Mouse (Mus musculus) neural tube, embryonic 11.5 days (tissue): ENCODE results near the gene Dlg1. TPM values are rescaled to one million over a fixed set of nuclear protein-coding genes. Genes with fewer than 3 reads are reported as not detected.

Experiments
- ATAC-seq: fragments of 200-750 bp; cut with Nextera tagmentation; 2 replicates; pipeline ENCODE4 v1.8.0; 2017; ENCODE audit warnings: moderate number of reproducible peaks, mild to moderate bottlenecking, moderate TSS enrichment, moderate library complexity; ENCODE audit not compliant: insufficient read depth, low FRiP score, low TSS enrichment
- DNase-seq: peaks from one replicate; pipeline ENCODE4 v3.0.0-alpha.2; 2015; ENCODE audit warnings: low spot score
- H3K27ac ChIP-seq: fragments of 300-500 bp; sonication (generic); 2 replicates; pipeline ENCODE4 v1.5.1; 2014; ENCODE audit warnings: low read depth, mild to moderate bottlenecking, low read length
- H3K27me3 ChIP-seq: fragments of 300-500 bp; sonication (generic); 2 replicates; pipeline ENCODE4 v1.6.1; 2014; ENCODE audit warnings: mild to moderate bottlenecking, low read length, mixed read lengths; ENCODE audit not compliant: control insufficient read depth, insufficient read depth
- H3K36me3 ChIP-seq: fragments of 300-500 bp; sonication (generic); 2 replicates; pipeline ENCODE4 v1.6.1; 2014; ENCODE audit warnings: mild to moderate bottlenecking, low read length, moderate library complexity, mixed read lengths; ENCODE audit not compliant: control insufficient read depth, insufficient read depth
- H3K4me1 ChIP-seq: fragments of 300-500 bp; sonication (generic); 2 replicates; pipeline ENCODE4 v1.6.1; 2014; ENCODE audit warnings: low read length, mixed read lengths; ENCODE audit not compliant: control insufficient read depth, insufficient read depth
- H3K4me2 ChIP-seq: fragments of 300-500 bp; sonication (generic); 2 replicates; pipeline ENCODE4 v1.6.1; 2014; ENCODE audit warnings: low read depth, mild to moderate bottlenecking, moderate library complexity
- H3K4me3 ChIP-seq: fragments of 300-500 bp; sonication (generic); 2 replicates; pipeline ENCODE4 v1.5.1; 2014; ENCODE audit warnings: low read depth, low read length
- H3K9ac ChIP-seq: fragments of 300-500 bp; sonication (generic); 2 replicates; pipeline ENCODE4 v1.6.1; 2014; ENCODE audit warnings: mild to moderate bottlenecking, low read length
- H3K9me3 ChIP-seq: fragments of 300-500 bp; sonication (generic); 2 replicates; pipeline ENCODE4 v1.6.1; 2016; ENCODE audit warnings: low read length; ENCODE audit not compliant: control insufficient read depth
- WGBS: fragments of 180-500 bp; shearing (Covaris S2); extraction: QIAGEN DNeasy Blood & Tissue Kit; methylation state at CpG from one replicate; pipeline ENCODE4 v1.1.7; 2014; 5-methylcytosine and 5-hydroxymethylcytosine counted together
- polyA plus RNA-seq: library from polyadenylated mRNA; unstranded; fragments of >200 nt; fragmentation: Nextera tagmentation; extraction: Ambion mirVana; gene quantifications from 2 replicates; pipeline ENCODE4 v1.2.1, GENCODE M21; 2014

The Dlg1 gene
- polyA plus RNA-seq, 1 experiment from 2014 or later = 23.8 TPM

DNA sequence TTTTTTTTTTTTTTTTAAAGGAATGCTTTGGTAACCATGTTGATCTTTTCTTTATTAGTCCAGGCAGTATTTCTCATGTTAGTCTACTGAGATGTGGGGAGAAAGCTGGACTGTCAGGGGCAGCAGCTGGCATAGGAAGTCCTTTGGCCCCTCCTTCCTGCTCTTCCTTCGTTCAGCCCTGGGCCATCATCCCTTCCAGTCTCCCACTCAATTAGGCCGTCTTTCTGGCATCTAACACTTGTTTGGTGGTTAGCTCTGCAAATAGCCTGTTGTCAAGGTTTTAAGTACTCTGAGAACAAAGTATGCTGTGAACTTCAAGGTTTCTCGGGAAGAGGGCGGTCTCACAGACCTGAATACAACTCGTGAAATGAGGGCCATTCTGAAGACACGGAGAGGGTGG is 12.5 kb upstream of the Dlg1 start:
- H3K27ac ChIP-seq = no peak overlapping the region
- WGBS = 16% methylated on average over 6 of the region's 6 CpGs
- no peak for ATAC-seq
- no peak overlapping the region for H3K9ac ChIP-seq
- no peaks in the 10 kb centered on the region for H3K4me1 ChIP-seq
- no peaks in the 10 kb centered on the region for H3K27me3 ChIP-seq
- no peak overlapping the region for H3K4me2 ChIP-seq
- H3K36me3 ChIP-seq = no peaks in the 10 kb centered on the region
- H3K9me3 ChIP-seq = no peaks in the 10 kb centered on the region
- no peak for DNase-seq
- no peak overlapping the region for H3K4me3 ChIP-seq

GRCm38 (mm10) chr16:31651541-31651940 is 11.7 kb upstream of the Dlg1 start:
- no peak overlapping the region for H3K9ac ChIP-seq
- no peaks in the 10 kb centered on the region for H3K9me3 ChIP-seq
- DNase-seq = no peak
- no peaks in the 10 kb centered on the region for H3K4me1 ChIP-seq
- no peak for ATAC-seq
- H3K27ac ChIP-seq = no peak overlapping the region
- no peak overlapping the region for H3K4me2 ChIP-seq
- 76% methylated on average over 3 of the region's 3 CpGs for WGBS
- H3K36me3 ChIP-seq = no peaks in the 10 kb centered on the region
- no peaks in the 10 kb centered on the region for H3K27me3 ChIP-seq
- no peak overlapping the region for H3K4me3 ChIP-seq

- no peaks in the 10 kb centered on the region for H3K4me1 ChIP-seq
- ATAC-seq (no peak), DNase-seq (no peak)
- no peak overlapping the region for H3K4me2 ChIP-seq
- H3K27me3 ChIP-seq = no peaks in the 10 kb centered on the region
- no peak overlapping the region for H3K27ac ChIP-seq
- no peak overlapping the region for H3K4me3 ChIP-seq
- no peaks in the 10 kb centered on the region for H3K36me3 ChIP-seq
- H3K9me3 ChIP-seq = no peaks in the 10 kb centered on the region
- WGBS = 54% methylated on average over 9 of the region's 9 CpGs
- H3K9ac ChIP-seq = no peak overlapping the region
These were observed 11.0 kb upstream of the Dlg1 start for GRCm38 (mm10) chr16:31652115-31652843.

DNA sequence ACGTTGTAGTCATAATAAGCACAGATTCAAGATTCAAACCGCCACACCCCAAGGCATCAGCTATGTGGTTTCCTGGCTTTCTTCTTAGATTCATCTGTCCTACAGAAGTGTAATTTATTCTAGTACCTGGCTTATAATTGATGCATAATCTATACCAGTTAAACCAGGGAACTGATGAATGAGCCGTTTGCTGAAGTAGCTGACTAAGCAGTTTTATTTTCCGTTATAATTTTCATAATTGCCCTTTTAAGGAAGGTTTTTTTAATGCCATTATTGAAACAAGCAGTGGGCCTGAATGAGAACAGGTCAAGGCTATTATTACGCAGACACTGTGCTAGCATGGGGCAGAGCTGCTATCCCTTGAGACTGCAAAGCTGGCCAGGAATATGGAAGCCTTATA is 9.6 kb upstream of the Dlg1 start:
- H3K9ac ChIP-seq = no peak overlapping the region
- H3K36me3 ChIP-seq = no peaks in the 10 kb centered on the region
- H3K27me3 ChIP-seq = no peaks in the 10 kb centered on the region
- no peaks in the 10 kb centered on the region for H3K4me1 ChIP-seq
- H3K27ac ChIP-seq = no peak overlapping the region
- no peak overlapping the region for H3K4me2 ChIP-seq
- WGBS = 83% methylated on average over 5 of the region's 5 CpGs
- H3K4me3 ChIP-seq = no peak overlapping the region
- no peak for DNase-seq
- no peaks in the 10 kb centered on the region for H3K9me3 ChIP-seq
- ATAC-seq = no peak

DNA sequence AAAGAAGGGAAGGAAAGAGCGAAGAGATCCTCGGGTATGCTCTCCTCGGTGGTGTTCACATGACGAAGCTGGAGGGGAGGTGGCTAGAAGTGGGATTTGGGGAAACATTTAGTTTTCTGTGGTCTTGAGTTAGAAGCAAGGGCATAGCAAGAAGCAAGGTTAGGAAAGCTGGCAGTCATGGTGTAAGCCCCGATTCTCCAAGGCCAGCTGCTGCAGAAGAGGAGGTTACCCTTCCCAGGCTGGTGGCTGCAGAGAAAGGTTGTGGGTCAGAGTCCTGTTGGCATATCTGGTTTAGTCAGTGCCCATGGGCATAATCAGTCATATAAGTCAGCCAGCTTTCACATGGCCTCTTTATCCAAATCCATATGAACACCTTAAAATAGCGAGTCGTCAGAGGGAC is 9.2 kb upstream of the Dlg1 start:
- ATAC-seq = no peak
- Histone ChIP-seq H3K9ac (no peak overlapping the region), H3K4me2 (no peak overlapping the region), H3K27ac (no peak overlapping the region), H3K4me3 (no peak overlapping the region), H3K9me3 (no peaks in the 10 kb centered on the region), H3K27me3 (no peaks in the 10 kb centered on the region), H3K36me3 (no peaks in the 10 kb centered on the region), H3K4me1 (no peaks in the 10 kb centered on the region)
- 81% methylated on average over 7 of the region's 7 CpGs for WGBS
- no peak for DNase-seq

GRCm38 (mm10) chr16:31655531-31655930 is 7.7 kb upstream of the Dlg1 start:
- H3K27me3 ChIP-seq = no peaks in the 10 kb centered on the region
- no peaks in the 10 kb centered on the region for H3K9me3 ChIP-seq
- WGBS = 84% methylated on average over 2 of the region's 2 CpGs

GRCm38 (mm10) chr16:31657502-31657901 is 5.7 kb upstream of the Dlg1 start:
- Histone ChIP-seq H3K4me1 (no peaks in the 10 kb centered on the region), H3K9ac (no peak overlapping the region), H3K4me3 (no peak overlapping the region), H3K27me3 (no peaks in the 10 kb centered on the region), H3K9me3 (no peaks in the 10 kb centered on the region), H3K36me3 (no peaks in the 10 kb centered on the region), H3K4me2 (no peak overlapping the region), H3K27ac (no peak overlapping the region)
- WGBS = 35% methylated on average over 2 of the region's 2 CpGs
- no peak for DNase-seq
- ATAC-seq = no peak

More at GRCm38 (mm10) chr16:31655531-31655930, 7.7 kb upstream of the Dlg1 start:
- no peak overlapping the region for H3K27ac ChIP-seq
- no peak for DNase-seq
- no peaks in the 10 kb centered on the region for H3K4me1 ChIP-seq
- H3K4me3 ChIP-seq = no peak overlapping the region
- H3K9ac ChIP-seq = no peak overlapping the region
- no peaks in the 10 kb centered on the region for H3K36me3 ChIP-seq
- no peak for ATAC-seq
- H3K4me2 ChIP-seq = no peak overlapping the region

- no peaks in the 10 kb centered on the region for H3K36me3 ChIP-seq
- no peak overlapping the region for H3K9ac ChIP-seq
- ATAC-seq = no peak
- H3K9me3 ChIP-seq = no peaks in the 10 kb centered on the region
- no peaks in the 10 kb centered on the region for H3K27me3 ChIP-seq
- no peaks in the 10 kb centered on the region for H3K4me1 ChIP-seq
- H3K27ac ChIP-seq = no peak overlapping the region
- no peak overlapping the region for H3K4me3 ChIP-seq
- no peak overlapping the region for H3K4me2 ChIP-seq
- WGBS = 59% methylated on average over 6 of the region's 6 CpGs
- DNase-seq = no peak
These were observed 4.5 kb upstream of the Dlg1 start for GRCm38 (mm10) chr16:31658539-31659334.

- H3K27ac ChIP-seq = no peak overlapping the region
- H3K9ac ChIP-seq = no peak overlapping the region
- H3K27me3 ChIP-seq = no peaks in the 10 kb centered on the region
- no peaks in the 10 kb centered on the region for H3K9me3 ChIP-seq
- H3K4me2 ChIP-seq = no peak overlapping the region
- no peaks in the 10 kb centered on the region for H3K4me1 ChIP-seq
- DNase-seq (no peak), ATAC-seq (no peak)
- no peaks in the 10 kb centered on the region for H3K36me3 ChIP-seq
- H3K4me3 ChIP-seq = no peak overlapping the region
- WGBS = 83% methylated on average over 5 of the region's 5 CpGs
These were observed 3.8 kb upstream of the Dlg1 start for GRCm38 (mm10) chr16:31659453-31659852.
